Mouse (Mus musculus) kidney, embryonic 14.5 days (tissue): ENCODE measurements at regions not wholly inside any gene's neighbourhood (a gene's known extent, or its start where the extent isn't known, plus 50 kb on each side); places are given as distances from the start of the nearest gene placed in this dataset.
A peak's percentile ranks its signal among the peaks of the same experiment; 100 is the strongest.

ENCODE experiments used
- ATAC-seq: fragments of 200-750 bp; cut with Nextera tagmentation; 2 replicates; pipeline ENCODE4 v1.8.0; 2017; ENCODE audit warnings: moderate number of reproducible peaks, mild to moderate bottlenecking, moderate TSS enrichment, moderate library complexity; ENCODE audit not compliant: low FRiP score, low TSS enrichment
- H3K27ac ChIP-seq: fragments of 300-500 bp; sonication (generic); 2 replicates; pipeline ENCODE4 v1.5.1; 2014; ENCODE audit warnings: low read depth, mild to moderate bottlenecking, low read length, moderate library complexity, mixed read lengths
- H3K27me3 ChIP-seq: fragments of 300-500 bp; sonication (generic); 2 replicates; pipeline ENCODE4 v1.6.1; 2014; ENCODE audit warnings: mild to moderate bottlenecking, low read length; ENCODE audit not compliant: control insufficient read depth, insufficient read depth
- H3K36me3 ChIP-seq: fragments of 300-500 bp; sonication (generic); 2 replicates; pipeline ENCODE4 v1.6.1; 2014; ENCODE audit warnings: low read length, mixed read lengths; ENCODE audit not compliant: control insufficient read depth, insufficient read depth
- H3K4me1 ChIP-seq: fragments of 300-500 bp; sonication (generic); 2 replicates; pipeline ENCODE4 v1.6.1; 2014; ENCODE audit warnings: low read length, mixed read lengths; ENCODE audit not compliant: control insufficient read depth, insufficient read depth
- H3K4me2 ChIP-seq: fragments of 300-500 bp; sonication (generic); replicated peaks from 2 replicates; pipeline ENCODE4 v1.6.1; 2014; ENCODE audit warnings: low read depth, mild to moderate bottlenecking, low read length
- H3K4me3 ChIP-seq: fragments of 300-500 bp; sonication (generic); 2 replicates; pipeline ENCODE4 v1.5.1; 2014; ENCODE audit warnings: mild to moderate bottlenecking, low read length
- H3K9ac ChIP-seq: fragments of 300-500 bp; sonication (generic); 2 replicates; pipeline ENCODE4 v1.6.1; 2014; ENCODE audit warnings: low read depth, mild to moderate bottlenecking, low read length, moderate library complexity
- H3K9me3 ChIP-seq: fragments of 300-500 bp; sonication (generic); 2 replicates; pipeline ENCODE4 v1.6.1; 2016; ENCODE audit warnings: low read length; ENCODE audit not compliant: control insufficient read depth
- WGBS: fragments of 180-500 bp; shearing (Covaris S2); extraction: QIAGEN DNeasy Blood & Tissue Kit; methylation state at CpG from one replicate; pipeline ENCODE4 v1.1.7; 2014; 5-methylcytosine and 5-hydroxymethylcytosine counted together

- WGBS = 65% methylated on average over 1 of the region's 1 CpGs
- H3K27ac ChIP-seq = no peak overlapping the region
- H3K36me3 ChIP-seq = no peaks in the 10 kb centered on the region
- no peaks in the 10 kb centered on the region for H3K27me3 ChIP-seq
- no peaks in the 10 kb centered on the region for H3K9me3 ChIP-seq
- ATAC-seq = no peak
- H3K4me3 ChIP-seq = no peak overlapping the region
- no peak overlapping the region for H3K9ac ChIP-seq
- no peak overlapping the region for H3K4me2 ChIP-seq
- no peaks in the 10 kb centered on the region for H3K4me1 ChIP-seq
These were observed 511.4 kb downstream of the Cdk5rap2 start for GRCm38 (mm10) chr4:69898831-69899230.

- H3K4me3 ChIP-seq = no peak overlapping the region
- no peaks in the 10 kb centered on the region for H3K36me3 ChIP-seq
- ATAC-seq = no peak
- H3K27me3 ChIP-seq = no peaks in the 10 kb centered on the region
- H3K9ac ChIP-seq = no peak overlapping the region
- WGBS = 80% methylated on average over 1 of the region's 1 CpGs
- no peak overlapping the region for H3K4me2 ChIP-seq
- H3K9me3 ChIP-seq = no peaks in the 10 kb centered on the region
- H3K27ac ChIP-seq = no peak overlapping the region
- no peaks in the 10 kb centered on the region for H3K4me1 ChIP-seq
These were observed 514.1 kb downstream of the Cdk5rap2 start for GRCm38 (mm10) chr4:69896111-69896510.

GRCm38 (mm10) chr4:69892829-69893175, 517.4 kb downstream of the Cdk5rap2 start:
- no peak overlapping the region for H3K9ac ChIP-seq
- H3K4me3 ChIP-seq = no peak overlapping the region
- no peak overlapping the region for H3K27ac ChIP-seq
- H3K4me2 ChIP-seq = no peak overlapping the region
- no peak for ATAC-seq
- no peaks in the 10 kb centered on the region for H3K27me3 ChIP-seq
- H3K4me1 ChIP-seq = no peaks in the 10 kb centered on the region
- H3K9me3 ChIP-seq = no peaks in the 10 kb centered on the region
- no peaks in the 10 kb centered on the region for H3K36me3 ChIP-seq

- Histone ChIP-seq H3K4me2 (no peak overlapping the region), H3K4me1 (no peaks in the 10 kb centered on the region), H3K4me3 (no peak overlapping the region), H3K9ac (no peak overlapping the region), H3K9me3 (no peaks in the 10 kb centered on the region), H3K27ac (no peak overlapping the region), H3K36me3 (no peaks in the 10 kb centered on the region), H3K27me3 (no peaks in the 10 kb centered on the region)
- ATAC-seq = peak; percentile 85
- 35% methylated on average over 8 of the region's 8 CpGs for WGBS
These were observed 518.1 kb downstream of the Cdk5rap2 start for GRCm38 (mm10) chr4:69891898-69892828.

GRCm38 (mm10) chr4:69890655-69891054, 519.6 kb downstream of the Cdk5rap2 start:
- Histone ChIP-seq H3K27me3 (no peaks in the 10 kb centered on the region), H3K4me1 (no peaks in the 10 kb centered on the region), H3K9me3 (no peaks in the 10 kb centered on the region), H3K36me3 (no peaks in the 10 kb centered on the region), H3K4me2 (no peak overlapping the region), H3K4me3 (no peak overlapping the region), H3K27ac (no peak overlapping the region), H3K9ac (no peak overlapping the region)
- 89% methylated on average over 2 of the region's 2 CpGs for WGBS
- ATAC-seq = no peak

- H3K9me3 ChIP-seq = no peaks in the 10 kb centered on the region
- WGBS = 21% methylated on average over 5 of the region's 5 CpGs
- no peak overlapping the region for H3K4me3 ChIP-seq
- H3K9ac ChIP-seq = no peak overlapping the region
- H3K36me3 ChIP-seq = no peaks in the 10 kb centered on the region
- no peaks in the 10 kb centered on the region for H3K27me3 ChIP-seq
- no peaks in the 10 kb centered on the region for H3K4me1 ChIP-seq
- no peak overlapping the region for H3K27ac ChIP-seq
- H3K4me2 ChIP-seq = no peak overlapping the region
- no peak for ATAC-seq
These were observed 520.2 kb downstream of the Cdk5rap2 start for GRCm38 (mm10) chr4:69889931-69890634.

GRCm38 (mm10) chr4:69876734-69877133, 533.5 kb downstream of the Cdk5rap2 start:
- no peaks in the 10 kb centered on the region for H3K9me3 ChIP-seq
- H3K9ac ChIP-seq = no peak overlapping the region
- 48% methylated on average over 2 of the region's 2 CpGs for WGBS
- no peak overlapping the region for H3K27ac ChIP-seq
- H3K27me3 ChIP-seq = no peaks in the 10 kb centered on the region
- no peak overlapping the region for H3K4me3 ChIP-seq
- ATAC-seq = no peak
- no peaks in the 10 kb centered on the region for H3K4me1 ChIP-seq
- no peaks in the 10 kb centered on the region for H3K36me3 ChIP-seq
- no peak overlapping the region for H3K4me2 ChIP-seq

- Histone ChIP-seq H3K9ac (no peak overlapping the region), H3K27me3 (no peaks in the 10 kb centered on the region), H3K36me3 (no peaks in the 10 kb centered on the region), H3K9me3 (no peaks in the 10 kb centered on the region), H3K4me2 (no peak overlapping the region), H3K4me3 (no peak overlapping the region), H3K27ac (no peak overlapping the region), H3K4me1 (no peaks in the 10 kb centered on the region)
- 46% methylated on average over 2 of the region's 2 CpGs for WGBS
- peak; percentile 55; the same call in 1 of the 2 replicates for ATAC-seq
These were observed 539.6 kb downstream of the Cdk5rap2 start for GRCm38 (mm10) chr4:69870638-69871037.

GRCm38 (mm10) chr4:69855001-69855400, 555.2 kb downstream of the Cdk5rap2 start:
- H3K4me2 ChIP-seq = no peak overlapping the region
- WGBS = 93% methylated on average over 13 of the region's 13 CpGs
- no peaks in the 10 kb centered on the region for H3K36me3 ChIP-seq

More at GRCm38 (mm10) chr4:69855001-69855400, 555.2 kb downstream of the Cdk5rap2 start:
- ATAC-seq = no peak
- H3K27ac ChIP-seq = no peak overlapping the region
- H3K9ac ChIP-seq = no peak overlapping the region
- H3K4me3 ChIP-seq = no peak overlapping the region
- no peaks in the 10 kb centered on the region for H3K27me3 ChIP-seq
- no peaks in the 10 kb centered on the region for H3K9me3 ChIP-seq
- H3K4me1 ChIP-seq = no peaks in the 10 kb centered on the region
